Mouse (Mus musculus) G1E (cell line): Measurements from ENCODE around the gene Vkorc1.

ENCODE experiments used
- CTCF ChIP-seq: IDR thresholded peaks from 2 replicates; pipeline ENCODE4 v1.5.1; 2012; ENCODE audit warnings: low read depth, low read length, inconsistent platforms, mixed read lengths
- POLR2AphosphoS5 ChIP-seq: IDR thresholded peaks from 2 replicates; pipeline ENCODE4 v1.6.1; 2012; ENCODE audit warnings: low read depth, low read length, inconsistent platforms; ENCODE audit not compliant: insufficient replicate concordance

GRCm38 (mm10) chr7:127876467-127877348, 18.7 kb downstream of the Vkorc1 start, which contains the start of gene Zfp668:
- no peak for TF ChIP-seq CTCF
- TF ChIP-seq POLR2AphosphoS5, result 0 out of 2 replicates have a peak, but pooled peaks have one; percentile 30
